Mouse (Mus musculus): ENCODE data around the gene Trpv5. TPM values are rescaled to one million over a fixed set of nuclear protein-coding genes. Genes with fewer than 3 reads are reported as not detected.

Trpv5 gene
- polyA plus RNA-seq (2015; fragmentation: Nextera tagmentation; extraction: Ambion mirVana): not detected in 2 replicates

DNA sequence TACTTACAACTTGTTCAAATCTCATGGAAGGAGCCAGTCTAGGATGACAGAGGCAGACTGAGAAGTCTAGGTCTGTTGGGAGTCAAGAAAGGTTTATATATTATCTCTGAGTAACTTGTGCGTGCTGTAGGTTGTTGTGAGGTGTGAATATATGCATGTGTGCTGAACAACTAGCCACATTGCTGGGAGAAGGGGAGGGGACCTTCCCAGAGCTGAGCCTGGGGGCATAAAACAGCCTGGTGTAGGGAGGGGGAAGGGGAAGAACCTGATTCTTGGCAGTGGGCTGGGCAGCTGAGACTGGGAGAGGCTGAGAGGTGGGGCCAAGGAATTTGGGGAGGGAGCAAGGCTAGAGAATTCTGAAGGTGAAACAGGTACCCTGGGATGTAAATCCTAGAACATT lies at the start of gene Trpv5:
Trpv5 (minus strand) TSS at position 101 of the 400 bp plus-strand sequence.
- Histone ChIP-seq H3K9me3 (no peaks in the 10 kb centered on the region), H3K4me3 (no peak within 1 kb of the TSS), H3K36me3 (no peaks in the 10 kb centered on the region), H3K4me1 (replicated peaks) (no peaks in the 10 kb centered on the region), H3K9ac (no peak within 1 kb of the TSS), H3K27ac (replicated peaks) (no peak within 1 kb of the TSS), H3K27me3 (no peaks in the 10 kb centered on the region), H3K4me2 (no peak within 1 kb of the TSS)
- WGBS: 69% methylated on average over 1 of the region's 1 CpGs
- ATAC-seq (ENCODE audit: low read depth): no peak

GRCm38 (mm10) chr6:41727989-41728609 lies 47.5 kb upstream of the Trpv5 start:
- 91% methylated on average over 1 of the region's 1 CpGs for WGBS
- Histone ChIP-seq H3K36me3 (no peaks in the 10 kb centered on the region), H3K4me3 (no peak overlapping the region), H3K27ac (replicated peaks) (no peak overlapping the region), H3K9ac (no peak overlapping the region), H3K9me3 (no peaks in the 10 kb centered on the region), H3K27me3 (no peaks in the 10 kb centered on the region), H3K4me1 (replicated peaks) (no peaks in the 10 kb centered on the region), H3K4me2 (no peak overlapping the region)
- ATAC-seq (ENCODE audit: low read depth): no peak

DNA sequence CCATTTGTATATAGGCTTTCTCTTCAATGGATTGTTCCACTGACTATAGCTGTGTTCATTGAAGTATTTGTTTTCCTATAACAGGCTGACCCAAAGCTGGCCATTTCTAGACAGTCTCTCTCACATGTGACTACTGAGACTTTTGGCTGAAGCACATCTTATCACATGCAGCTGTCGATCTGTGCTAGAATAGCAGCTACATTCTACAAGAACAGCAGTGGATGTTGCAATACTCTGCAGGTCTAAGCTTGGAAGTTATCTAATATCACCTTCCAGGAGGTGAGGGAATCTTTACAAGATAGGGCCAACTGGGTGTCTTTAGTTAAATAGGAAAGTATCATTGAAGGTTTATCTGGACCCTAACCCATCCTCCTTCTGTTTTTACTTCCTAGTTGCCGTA lies 40.9 kb upstream of the Trpv5 start:
- H3K36me3 ChIP-seq: no peaks in the 10 kb centered on the region
- no peak overlapping the region for H3K4me2 ChIP-seq
- no peaks in the 10 kb centered on the region for H3K4me1 ChIP-seq (replicated peaks)
- H3K4me3 ChIP-seq: no peak overlapping the region
- 86% methylated on average over 2 of the region's 2 CpGs for WGBS
- H3K9me3 ChIP-seq: no peaks in the 10 kb centered on the region
- no peak overlapping the region for H3K27ac ChIP-seq (replicated peaks)
- no peak overlapping the region for H3K9ac ChIP-seq
- H3K27me3 ChIP-seq: no peaks in the 10 kb centered on the region
- ATAC-seq (ENCODE audit: low read depth): no peak

DNA sequence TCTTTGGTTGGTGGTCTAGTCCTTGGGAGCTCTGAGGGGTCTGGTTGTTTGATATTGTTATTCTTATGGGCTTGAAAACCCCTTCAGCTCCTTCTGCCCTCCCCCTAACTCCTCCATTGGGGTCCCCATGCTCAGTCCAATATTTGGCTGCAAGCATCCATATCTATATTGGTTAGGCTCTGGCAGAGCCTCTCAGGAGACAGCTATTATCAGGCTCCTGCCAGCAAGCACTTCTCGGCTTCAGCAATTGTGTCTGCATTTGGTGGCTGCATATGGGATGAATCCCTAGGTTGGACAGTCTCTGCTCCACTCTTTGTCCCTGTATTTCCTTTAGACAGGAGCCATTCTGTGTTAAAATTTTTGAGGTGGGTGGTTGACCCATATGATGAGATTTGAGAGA lies 29.7 kb upstream of the Trpv5 start:
- Histone ChIP-seq H3K36me3 (no peaks in the 10 kb centered on the region), H3K9ac (no peak overlapping the region), H3K9me3 (no peaks in the 10 kb centered on the region), H3K4me2 (no peak overlapping the region), H3K27me3 (no peaks in the 10 kb centered on the region), H3K4me1 (replicated peaks) (no peaks in the 10 kb centered on the region), H3K4me3 (no peak overlapping the region), H3K27ac (replicated peaks) (no peak overlapping the region)
- WGBS: 57% methylated on average over 1 of the region's 1 CpGs
- ATAC-seq (ENCODE audit: low read depth): no peak

- no peak overlapping the region for H3K27ac ChIP-seq (replicated peaks)
- ATAC-seq (ENCODE audit: low read depth): no peak
- H3K9ac ChIP-seq: no peak overlapping the region
- no peak overlapping the region for H3K4me3 ChIP-seq
- no peaks in the 10 kb centered on the region for H3K9me3 ChIP-seq
- no peaks in the 10 kb centered on the region for H3K27me3 ChIP-seq
- H3K36me3 ChIP-seq: no peaks in the 10 kb centered on the region
- no peak overlapping the region for H3K4me2 ChIP-seq
- WGBS: 92% methylated on average over 7 of the region's 7 CpGs
- no peaks in the 10 kb centered on the region for H3K4me1 ChIP-seq (replicated peaks)
Observed at GRCm38 (mm10) chr6:41706275-41706674, 25.7 kb upstream of the Trpv5 start.

- Histone ChIP-seq H3K4me2 (no peak within 1 kb of the TSS), H3K9me3 (no peaks in the 10 kb centered on the region), H3K27ac (replicated peaks) (no peak within 1 kb of the TSS), H3K27me3 (no peaks in the 10 kb centered on the region), H3K9ac (no peak within 1 kb of the TSS), H3K4me1 (replicated peaks) (no peaks in the 10 kb centered on the region), H3K4me3 (no peak within 1 kb of the TSS), H3K36me3 (no peaks in the 10 kb centered on the region)
- no peak for ATAC-seq (ENCODE audit: low read depth)
- WGBS: 57% methylated on average over 1 of the region's 1 CpGs
Observed at GRCm38 (mm10) chr6:41704123-41704522, 23.6 kb upstream of the Trpv5 start, which contains the start of gene Kel. TSS of gene Kel (minus strand) at chr6:41704339.

- Histone ChIP-seq H3K27ac (replicated peaks) (no peak overlapping the region), H3K36me3 (no peaks in the 10 kb centered on the region), H3K9me3 (no peaks in the 10 kb centered on the region), H3K4me1 (replicated peaks) (no peaks in the 10 kb centered on the region), H3K27me3 (no peaks in the 10 kb centered on the region), H3K4me2 (no peak overlapping the region), H3K4me3 (no peak overlapping the region), H3K9ac (no peak overlapping the region)
- 86% methylated on average over 2 of the region's 2 CpGs for whole genome bisulfite sequencing
- no peak for ATAC-seq (ENCODE audit: low read depth)
Observed at GRCm38 (mm10) chr6:41702928-41703327, 22.4 kb upstream of the Trpv5 start.

DNA sequence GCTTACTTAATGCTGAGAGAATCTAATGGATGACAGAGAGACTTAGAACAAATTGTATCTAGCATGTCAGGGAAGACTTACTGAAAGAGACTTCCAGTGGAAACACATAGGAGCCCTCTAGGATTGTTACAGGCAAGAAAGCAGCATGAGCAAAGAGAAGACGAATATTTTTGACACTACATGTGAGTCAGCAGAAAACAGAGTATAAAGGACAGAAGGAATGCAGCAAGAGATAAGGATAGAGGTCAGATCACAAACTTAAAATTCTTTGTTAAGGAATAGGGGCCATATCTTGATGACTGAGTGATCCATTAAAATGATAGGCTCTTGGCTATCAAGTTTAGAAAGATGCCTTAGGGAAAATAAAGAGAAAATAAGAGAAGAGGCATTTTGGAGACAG lies 20.7 kb upstream of the Trpv5 start:
- no peaks in the 10 kb centered on the region for H3K9me3 ChIP-seq

GRCm38 (mm10) chr6:41694407-41694806 lies 13.8 kb upstream of the Trpv5 start:
- ATAC-seq (ENCODE audit: low read depth): no peak
- Histone ChIP-seq H3K27me3 (no peaks in the 10 kb centered on the region), H3K9me3 (no peaks in the 10 kb centered on the region), H3K4me3 (no peak overlapping the region), H3K4me1 (replicated peaks) (no peaks in the 10 kb centered on the region), H3K27ac (replicated peaks) (no peak overlapping the region), H3K4me2 (no peak overlapping the region), H3K9ac (no peak overlapping the region), H3K36me3 (no peaks in the 10 kb centered on the region)
- 91% methylated on average over 1 of the region's 1 CpGs for WGBS

More for the DNA sequence above, 20.7 kb upstream of the Trpv5 start:
- no peak for ATAC-seq (ENCODE audit: low read depth)
- Histone ChIP-seq H3K4me1 (replicated peaks) (no peaks in the 10 kb centered on the region), H3K9ac (no peak overlapping the region), H3K4me2 (no peak overlapping the region), H3K27ac (replicated peaks) (no peak overlapping the region), H3K27me3 (no peaks in the 10 kb centered on the region), H3K36me3 (no peaks in the 10 kb centered on the region), H3K4me3 (no peak overlapping the region)
- WGBS: 94% methylated on average over 1 of the region's 1 CpGs

DNA sequence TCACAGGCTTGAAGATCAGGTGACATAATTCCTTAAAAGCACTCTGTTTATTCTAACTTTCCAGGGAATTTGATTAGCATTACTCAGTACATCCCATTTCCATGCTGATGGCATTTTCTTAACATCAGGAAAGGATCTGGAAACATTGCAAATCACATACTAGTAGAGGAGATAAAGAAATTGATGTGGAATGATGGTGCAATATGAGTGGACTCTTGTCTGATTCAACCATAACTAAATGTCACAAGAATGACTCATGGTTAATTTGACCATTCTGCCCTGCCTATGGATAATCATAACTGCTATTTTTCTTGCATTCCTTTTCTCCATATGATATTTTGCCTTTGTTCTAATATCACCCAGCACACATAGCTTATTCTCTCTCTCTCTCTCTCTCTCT lies 11.6 kb upstream of the Trpv5 start:
- Histone ChIP-seq H3K9ac (no peak overlapping the region), H3K27me3 (no peaks in the 10 kb centered on the region), H3K36me3 (no peaks in the 10 kb centered on the region), H3K9me3 (no peaks in the 10 kb centered on the region), H3K27ac (replicated peaks) (no peak overlapping the region), H3K4me3 (no peak overlapping the region), H3K4me2 (no peak overlapping the region), H3K4me1 (replicated peaks) (no peaks in the 10 kb centered on the region)
- no peak for ATAC-seq (ENCODE audit: low read depth)

GRCm38 (mm10) chr6:41685596-41685995 lies 5.0 kb upstream of the Trpv5 start:
- H3K36me3 ChIP-seq: no peaks in the 10 kb centered on the region

GRCm38 (mm10) chr6:41684911-41685310 lies 4.3 kb upstream of the Trpv5 start:
- WGBS: 93% methylated on average over 5 of the region's 5 CpGs
- H3K9me3 ChIP-seq: no peaks in the 10 kb centered on the region
- H3K36me3 ChIP-seq: no peaks in the 10 kb centered on the region
- H3K9ac ChIP-seq: no peak overlapping the region
- H3K4me3 ChIP-seq: no peak overlapping the region
- no peaks in the 10 kb centered on the region for H3K27me3 ChIP-seq
- no peak overlapping the region for H3K4me2 ChIP-seq
- ATAC-seq (ENCODE audit: low read depth): no peak
- no peaks in the 10 kb centered on the region for H3K4me1 ChIP-seq (replicated peaks)
- no peak overlapping the region for H3K27ac ChIP-seq (replicated peaks)

More at GRCm38 (mm10) chr6:41685596-41685995, 5.0 kb upstream of the Trpv5 start:
- Histone ChIP-seq H3K4me1 (replicated peaks) (no peaks in the 10 kb centered on the region), H3K9ac (no peak overlapping the region), H3K9me3 (no peaks in the 10 kb centered on the region), H3K27me3 (no peaks in the 10 kb centered on the region), H3K4me3 (no peak overlapping the region), H3K4me2 (no peak overlapping the region), H3K27ac (replicated peaks) (no peak overlapping the region)
- WGBS: 73% methylated on average over 3 of the region's 3 CpGs
- no peak for ATAC-seq (ENCODE audit: low read depth)

- no peaks in the 10 kb centered on the region for H3K36me3 ChIP-seq
- H3K27me3 ChIP-seq: no peaks in the 10 kb centered on the region
- no peaks in the 10 kb centered on the region for H3K9me3 ChIP-seq
- WGBS: 84% methylated on average over 2 of the region's 2 CpGs
- no peak within 1 kb of the TSS for H3K9ac ChIP-seq
- ATAC-seq (ENCODE audit: low read depth): no peak
- H3K4me2 ChIP-seq: no peak within 1 kb of the TSS
- H3K27ac ChIP-seq (replicated peaks): no peak within 1 kb of the TSS
- H3K4me1 ChIP-seq (replicated peaks): no peaks in the 10 kb centered on the region
- no peak within 1 kb of the TSS for H3K4me3 ChIP-seq
Observed at GRCm38 (mm10) chr6:41684131-41684530, 3.6 kb upstream of the Trpv5 start, which contains the start of gene Llcfc1. TSS of gene Llcfc1 (plus strand) at chr6:41684431.
